Mouse (Mus musculus): ENCODE results near the gene Ubxn11.

- TF ChIP-seq CTCF (IDR thresholded peaks at IDR 0.05; ENCODE audit: borderline replicate concordance, control insufficient read depth, extremely low read depth, insufficient read depth, low read length, poor library complexity) = no peak
- no peak for TF ChIP-seq POLR2A (IDR thresholded peaks at IDR 0.05; ENCODE audit: control insufficient read depth, extremely low read depth, insufficient read depth, low read length, poor library complexity)
These were observed 34.4 kb upstream of the Ubxn11 start for GRCm38 (mm10) chr4:134067833-134068544.

Measured in thymus, adult 2 months (tissue).